Mouse (Mus musculus) megakaryocyte progenitor cell, adult 5-6 weeks (primary cell): ENCODE results near the gene Gtdc1. TPM values are rescaled to one million over a fixed set of nuclear protein-coding genes. Genes with fewer than 3 reads are reported as not detected.

Source experiments
- ATAC-seq: replicated peaks from 2 replicates; pipeline ENCODE4 v1.8.0; 2016; ENCODE audit warnings: mild to moderate bottlenecking, moderate TSS enrichment, inconsistent platforms; ENCODE audit not compliant: poor library complexity
- total RNA-seq, 2 experiments: library from RNA; stranded (forward) in 1 of 2; stranded (reverse) in 1 of 2; fragments of 157-497, 149-512 nt in 1 of 2; fragments of 200-1000 nt in 1 of 2; gene quantifications; 2 replicates each; pipeline versions ENCODE4 v1.2.3 to v1.2.4; 2015 to 2017

The Gtdc1 gene
- total RNA-seq (2015), result 15.5 and 18.6 TPM in 2 replicates
- total RNA-seq (2017), result 16.9 and 22.2 TPM in 2 replicates

DNA sequence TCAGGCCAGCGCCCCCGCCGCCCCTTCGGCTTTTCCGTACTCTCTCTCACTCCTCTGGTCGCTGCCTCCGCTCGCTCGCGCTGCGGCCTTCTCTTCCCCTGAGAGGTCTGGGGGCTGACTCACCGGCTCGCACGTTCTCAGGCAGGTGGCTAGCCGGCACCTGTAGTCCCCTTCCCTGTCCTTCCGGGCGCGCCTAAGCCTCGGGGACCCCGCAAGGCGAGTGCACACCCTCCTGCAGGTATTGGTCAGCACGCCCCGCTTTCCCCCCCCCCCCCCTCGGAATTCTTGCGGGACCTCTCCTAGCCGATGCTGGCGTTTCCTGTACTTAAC is at the start of gene Gtdc1:
Gene Gtdc1, minus strand, starts transcription at position 176 of the 330 bp plus-strand sequence.
- ATAC-seq, result no peak

DNA sequence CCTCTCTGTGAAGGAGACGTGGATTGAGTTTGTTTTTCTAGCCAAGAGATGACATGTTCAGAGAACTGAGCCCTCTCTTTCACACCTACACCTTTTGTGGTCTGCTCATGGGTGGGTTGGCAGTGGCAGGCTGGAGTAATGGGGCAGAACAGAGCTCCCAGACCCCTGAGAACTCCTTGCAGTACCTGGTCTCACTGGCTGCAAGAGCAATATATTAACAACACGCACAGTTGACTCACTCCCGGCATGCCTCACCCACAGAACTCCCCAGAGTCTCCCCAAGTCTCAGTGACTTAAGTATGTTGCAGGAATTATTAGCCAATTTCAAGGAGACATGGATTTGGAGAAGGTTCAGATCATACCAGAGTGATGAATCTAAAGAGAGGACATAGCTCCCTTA is 49.6 kb upstream of the Gtdc1 start:
- no peak for ATAC-seq

GRCm38 (mm10) chr2:44976484-44976883 is 49.0 kb upstream of the Gtdc1 start:
- ATAC-seq, result peak; percentile 75

DNA sequence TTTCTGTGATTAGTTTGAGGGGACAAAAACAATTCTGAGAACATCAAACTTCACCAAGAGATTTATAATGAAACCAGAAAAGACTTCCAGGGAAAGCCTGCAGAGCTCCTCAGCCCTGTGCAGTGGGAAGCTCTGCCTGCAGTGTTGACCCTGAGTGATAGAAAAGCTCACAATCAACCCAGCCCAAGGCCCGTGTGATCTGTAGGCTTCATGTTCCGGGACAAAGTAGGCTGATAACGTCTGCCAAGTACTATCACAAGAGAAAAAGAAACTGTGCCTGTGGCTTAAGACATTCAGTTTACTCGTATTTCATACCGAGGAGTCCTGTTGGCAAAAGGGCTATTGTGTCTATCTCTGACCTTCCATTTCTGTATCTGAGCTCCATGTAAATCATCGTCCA is 46.4 kb upstream of the Gtdc1 start:
- ATAC-seq, result peak; percentile 32

GRCm38 (mm10) chr2:44970087-44970646 is 42.7 kb upstream of the Gtdc1 start:
- ATAC-seq, result peak; percentile 78

DNA sequence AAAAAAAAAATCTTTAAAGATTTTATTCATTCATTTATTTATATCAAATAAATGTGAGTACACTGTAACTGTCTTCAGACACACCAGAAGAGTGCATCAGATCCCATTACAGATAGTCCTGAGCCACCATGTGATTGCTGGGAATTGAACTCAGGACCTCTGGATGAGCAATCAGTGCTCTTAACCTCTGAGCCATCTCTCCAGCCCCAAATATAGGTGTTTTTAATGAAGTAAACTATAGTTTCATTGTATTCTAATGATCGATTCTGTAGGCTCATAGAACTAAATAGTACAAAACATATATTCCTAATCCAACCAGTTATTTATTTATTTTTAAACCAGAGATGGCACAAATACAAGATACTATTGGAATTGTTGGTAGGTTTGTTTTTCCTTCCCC is 42.2 kb upstream of the Gtdc1 start:
- no peak for ATAC-seq

- peak; percentile 63 for ATAC-seq
These were observed 41.8 kb upstream of the Gtdc1 start for GRCm38 (mm10) chr2:44969226-44969625.

- no peak for ATAC-seq
These were observed 38.5 kb upstream of the Gtdc1 start for GRCm38 (mm10) chr2:44965834-44966555.

DNA sequence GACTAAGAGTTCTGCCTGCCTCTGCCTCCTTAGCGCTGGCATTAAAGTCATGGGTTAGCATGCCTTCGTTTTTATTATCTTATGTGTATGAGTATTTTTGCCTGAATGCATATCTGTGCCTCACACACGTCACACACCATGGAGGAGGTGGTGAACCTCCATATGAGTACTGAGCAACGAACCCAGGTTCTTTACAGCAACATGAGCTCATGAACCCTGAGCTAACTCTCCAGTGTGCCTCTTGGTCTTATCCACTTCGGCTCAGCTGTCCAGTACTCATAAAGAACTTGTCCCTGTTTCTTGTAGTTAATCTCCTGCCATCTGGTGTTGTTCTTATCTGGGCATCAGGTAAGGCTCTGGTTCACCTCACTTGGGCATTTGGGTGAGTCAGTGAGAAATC is 35.2 kb upstream of the Gtdc1 start:
- peak; percentile 27; the same call in 1 of the 2 replicates for ATAC-seq

- no peak for ATAC-seq
These were observed 33.7 kb upstream of the Gtdc1 start for GRCm38 (mm10) chr2:44961192-44961591.

- no peak for ATAC-seq
These were observed 33.1 kb upstream of the Gtdc1 start for GRCm38 (mm10) chr2:44960561-44960960.

GRCm38 (mm10) chr2:44957329-44957797 is 29.9 kb upstream of the Gtdc1 start:
- ATAC-seq, result no peak

DNA sequence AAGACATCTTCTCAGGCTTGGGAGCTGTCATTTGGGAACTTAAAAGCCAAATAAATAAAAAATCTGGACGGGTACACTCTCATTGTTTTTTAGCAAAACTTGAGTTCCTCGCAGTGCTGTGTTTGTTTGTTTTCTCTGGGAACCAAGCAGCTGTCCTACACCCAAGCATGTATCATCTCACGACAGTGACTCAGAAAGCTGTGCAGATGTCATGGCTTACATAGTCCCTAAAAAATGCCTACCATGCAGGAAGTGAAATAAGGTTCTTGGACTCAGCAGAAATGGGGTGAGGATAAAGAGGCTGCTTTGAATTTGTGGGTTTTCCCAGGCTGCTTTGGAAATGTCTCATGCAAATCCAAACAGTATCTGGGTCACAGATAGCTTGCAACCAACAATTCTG is 28.8 kb upstream of the Gtdc1 start:
- no peak for ATAC-seq

- ATAC-seq, result no peak
These were observed 28.0 kb upstream of the Gtdc1 start for GRCm38 (mm10) chr2:44955506-44955905.

GRCm38 (mm10) chr2:44954180-44954579 is 26.7 kb upstream of the Gtdc1 start:
- no peak for ATAC-seq

DNA sequence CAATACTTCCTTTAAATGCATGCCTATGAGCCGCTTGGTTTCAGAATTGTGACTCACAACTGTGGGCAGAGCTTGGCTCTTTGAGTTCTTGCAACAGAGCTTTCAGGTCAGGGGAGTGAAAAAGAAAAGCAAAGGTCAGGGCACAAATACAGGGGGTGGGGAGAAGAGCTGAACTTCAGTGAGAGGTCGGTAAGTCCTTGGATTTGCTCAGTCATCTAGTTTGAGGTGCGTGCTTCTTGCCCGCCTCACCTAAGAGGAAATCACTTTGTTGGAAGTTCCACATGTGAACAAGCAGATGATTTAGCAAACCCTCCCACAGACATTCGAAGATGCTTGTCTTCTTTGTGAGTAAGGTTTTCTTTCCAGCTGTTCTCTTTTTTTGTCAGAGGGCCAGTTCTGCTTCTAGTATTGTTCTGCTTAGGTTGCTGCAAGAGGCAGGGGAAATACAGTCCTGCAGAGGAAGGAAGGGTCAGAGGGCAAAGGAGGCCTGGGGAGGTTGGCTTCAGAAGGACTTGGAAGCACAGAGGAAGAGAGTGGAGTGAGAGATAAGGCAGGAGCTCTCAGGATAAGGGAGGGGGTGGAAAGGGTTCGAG is 25.5 kb upstream of the Gtdc1 start:
- ATAC-seq, result peak; percentile 60

DNA sequence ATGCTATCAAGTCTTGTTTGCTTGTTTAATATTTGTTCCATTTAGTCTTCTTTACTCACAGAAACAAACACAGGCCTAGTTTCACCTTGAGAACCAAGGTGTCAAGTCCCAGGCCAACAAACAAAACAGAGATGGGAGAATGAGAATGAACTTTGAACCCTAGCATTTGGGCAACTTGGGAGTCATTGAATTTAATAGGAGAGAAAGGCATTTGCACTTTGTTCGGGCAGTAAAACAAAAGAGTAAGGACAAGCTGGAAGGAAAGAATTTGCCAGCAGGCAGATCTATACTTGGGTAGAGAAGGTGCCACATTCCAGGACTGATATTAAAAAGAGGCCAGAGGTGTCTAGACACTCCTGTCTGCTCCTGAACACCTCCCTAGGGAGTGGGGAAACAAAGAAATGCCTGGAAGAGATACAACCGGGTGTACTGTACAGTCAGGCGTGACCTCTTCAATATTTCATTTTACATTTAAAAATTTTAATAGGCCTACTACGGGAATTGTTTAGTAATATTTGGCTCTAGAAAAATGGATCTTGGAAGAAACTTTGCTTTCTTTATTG is 24.3 kb upstream of the Gtdc1 start:
- no peak for ATAC-seq

- ATAC-seq, result no peak
These were observed 17.2 kb upstream of the Gtdc1 start for GRCm38 (mm10) chr2:44944689-44945088.

GRCm38 (mm10) chr2:44930951-44931350 is 3.5 kb upstream of the Gtdc1 start:
- no peak for ATAC-seq

DNA sequence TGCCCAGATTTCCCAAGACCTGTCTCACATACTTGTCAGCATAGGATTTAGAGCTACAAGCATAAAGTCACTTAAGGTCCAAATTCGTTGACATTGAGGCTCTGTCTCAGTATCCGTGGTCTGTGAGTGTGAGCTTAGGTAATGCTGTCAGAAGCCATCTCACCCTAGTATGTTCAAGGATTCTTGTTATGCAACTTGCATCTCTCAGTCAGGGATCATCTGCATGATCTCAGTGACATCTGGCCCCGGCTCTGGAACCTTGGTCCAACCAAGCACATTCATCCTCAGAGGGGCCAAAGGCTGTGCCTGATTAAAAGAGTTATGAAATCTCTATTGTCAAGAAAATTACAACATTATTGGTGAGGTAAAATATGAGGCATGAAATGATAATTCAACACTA is 1.2 kb upstream of the Gtdc1 start:
- ATAC-seq, result no peak

- peak; percentile 81 for ATAC-seq
These were observed 575 bp downstream of the Gtdc1 start for GRCm38 (mm10) chr2:44926683-44927481.
